Mouse (Mus musculus): Measurements from ENCODE around the gene Dnase1l1. TPM values are rescaled to one million over a fixed set of nuclear protein-coding genes. Genes with fewer than 3 reads are reported as not detected.

Gene Dnase1l1
- 10 to 100 TPM; 22.4 to 29.5 TPM for polyA plus RNA-seq (2017; shearing (Covaris generic))

DNA sequence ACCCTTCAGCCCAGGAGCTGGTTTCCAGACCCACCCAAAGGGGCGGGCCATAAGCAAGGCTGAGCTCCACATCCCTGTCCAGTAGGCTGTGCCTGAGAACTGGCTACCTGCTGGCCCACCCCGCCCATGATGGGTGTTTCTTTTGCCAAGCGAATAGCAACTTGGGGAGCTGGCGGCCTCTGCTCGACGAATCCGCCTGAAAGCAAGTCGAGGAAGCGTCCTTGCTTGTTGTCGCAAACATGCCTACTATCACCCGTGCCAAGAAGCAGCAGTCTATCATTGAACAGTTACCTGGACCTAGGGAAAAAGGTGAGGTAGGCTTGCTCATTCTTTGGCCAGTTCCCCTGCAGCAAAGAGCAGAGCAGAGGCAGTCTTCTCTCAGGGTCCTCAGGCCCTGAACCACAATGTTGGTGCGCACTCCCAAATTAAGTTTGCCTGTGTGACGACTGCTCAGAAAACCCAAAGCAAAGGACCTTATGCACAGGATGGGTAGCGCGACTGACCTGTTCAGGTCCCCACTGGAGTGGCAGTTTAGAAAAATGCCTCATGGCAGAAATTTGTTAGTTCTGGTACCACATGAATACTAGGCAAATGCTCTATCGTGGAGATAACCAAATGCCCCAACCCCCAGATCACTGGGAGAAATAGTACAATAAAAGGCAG is at the start of gene Dnase1l1, which contains the start of gene Taz:
Gene Dnase1l1 (minus strand): TSS at position 606 of the 663 bp plus-strand sequence.
Gene Taz (plus strand): TSS at position 181 of the 663 bp plus-strand sequence.

DNA sequence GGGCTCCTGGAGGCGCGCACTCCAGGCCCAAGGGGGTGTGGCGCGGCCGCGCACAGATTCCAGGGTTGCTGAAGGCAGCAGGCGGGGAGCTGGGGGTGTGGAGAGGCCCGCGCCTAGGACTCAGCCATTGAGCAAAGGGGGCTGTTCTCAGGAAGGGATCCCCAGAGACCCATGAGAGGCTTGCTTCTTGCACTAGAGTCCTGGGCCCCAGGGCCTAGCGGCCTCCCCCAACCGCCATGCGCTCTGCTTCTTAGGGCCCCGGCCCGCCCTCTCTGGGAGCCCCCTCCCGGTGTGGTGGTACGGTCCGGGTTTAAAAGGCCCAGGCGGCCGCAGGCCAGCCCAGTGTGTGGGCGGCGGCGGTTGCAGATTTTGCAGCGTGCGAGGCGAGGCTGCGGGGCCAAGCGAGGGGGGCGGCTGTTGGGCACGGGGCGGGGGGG is 46.6 kb upstream of the Dnase1l1 start, which contains the start of gene Plxna3:
Gene Plxna3 (plus strand): TSS at position 342 of the 437 bp plus-strand sequence.

DNA sequence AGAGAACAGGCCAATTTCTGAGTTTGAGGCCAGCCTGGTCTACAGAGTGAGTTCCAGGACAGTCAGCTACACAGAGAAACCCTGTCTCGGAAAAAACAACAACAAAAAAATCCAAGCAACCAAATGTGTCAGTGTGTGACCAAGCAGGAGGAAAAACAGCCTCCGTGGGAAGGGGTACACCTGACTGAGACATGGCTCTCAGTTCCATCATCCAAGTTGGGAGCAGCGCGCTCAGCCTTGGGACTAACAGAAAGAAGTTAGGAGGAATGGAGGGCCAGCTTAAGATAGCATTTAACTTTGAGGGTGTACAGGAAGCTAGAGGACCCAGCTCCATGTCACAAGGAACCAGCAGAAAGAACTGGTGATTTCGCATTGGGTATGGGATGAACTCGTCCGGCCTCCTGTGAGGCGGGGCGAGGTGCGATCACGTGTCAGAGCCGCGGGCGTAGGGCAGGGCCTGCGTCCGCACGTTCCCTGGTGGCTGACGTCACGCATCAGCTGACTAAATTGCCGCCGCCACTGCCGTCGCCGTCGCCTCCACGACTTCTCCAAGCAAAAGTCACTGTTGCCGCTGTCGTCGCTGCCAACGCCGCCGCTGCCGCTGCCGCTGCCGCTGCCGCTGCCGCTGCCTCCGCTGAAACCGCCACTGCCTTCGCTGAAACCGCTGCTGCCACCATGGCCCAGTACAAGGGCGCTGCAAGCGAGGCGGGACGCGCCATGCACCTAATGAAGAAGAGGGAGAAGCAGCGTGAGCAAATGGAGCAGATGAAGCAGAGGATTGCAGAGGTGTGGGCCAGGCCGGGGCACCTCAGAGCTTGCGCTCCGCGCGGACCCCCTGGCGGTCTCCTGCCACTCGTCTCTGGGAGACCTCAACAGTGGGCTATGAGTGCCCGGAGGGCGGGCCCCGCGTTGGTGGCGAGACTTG is 30.7 kb upstream of the Dnase1l1 start, which contains the start of gene Fam50a:
Gene Fam50a (plus strand): TSS at position 494 of the 925 bp plus-strand sequence.

DNA sequence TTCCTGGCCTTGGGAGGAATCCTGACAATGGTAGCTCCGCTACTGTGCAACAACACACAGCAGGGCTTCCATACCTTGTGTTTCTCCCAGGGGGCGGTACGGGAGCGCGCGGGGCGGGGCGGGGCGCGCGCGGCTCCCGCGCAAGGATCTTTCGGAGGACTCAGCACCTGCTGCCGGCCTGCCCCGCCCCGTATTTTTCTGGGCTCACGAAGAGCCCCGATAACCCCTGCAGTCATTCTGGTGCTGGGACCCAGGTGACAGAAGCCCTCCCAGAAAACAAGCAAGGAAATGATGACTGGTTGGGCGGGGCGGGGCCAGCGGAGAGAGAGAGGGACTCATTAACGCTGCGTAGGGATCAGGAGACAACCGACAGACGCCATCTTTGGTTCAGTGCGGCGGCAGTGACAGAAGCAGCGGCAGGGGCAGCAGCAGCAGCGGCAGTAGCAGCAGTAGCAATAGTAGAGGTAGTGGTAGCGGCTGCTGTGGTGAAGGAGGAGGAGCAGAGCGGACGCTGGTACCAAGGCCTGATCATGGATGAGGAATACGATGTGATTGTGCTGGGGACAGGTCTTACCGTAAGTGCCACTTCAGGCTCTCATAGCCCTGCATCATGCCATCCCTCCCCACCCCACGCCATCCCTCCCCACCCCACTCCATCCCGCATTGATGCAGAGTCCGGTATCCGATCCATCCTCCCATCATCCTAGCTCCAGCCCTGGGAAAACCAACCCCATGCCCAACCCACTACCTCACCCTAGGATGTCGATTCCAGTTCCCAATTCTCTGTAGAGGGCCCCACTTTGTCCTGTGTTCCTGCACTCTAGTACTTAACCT is 22.9 kb upstream of the Dnase1l1 start, which contains the start of gene Gdi1:
Gene Gdi1 (plus strand): TSS at position 132 of the 834 bp plus-strand sequence.

DNA sequence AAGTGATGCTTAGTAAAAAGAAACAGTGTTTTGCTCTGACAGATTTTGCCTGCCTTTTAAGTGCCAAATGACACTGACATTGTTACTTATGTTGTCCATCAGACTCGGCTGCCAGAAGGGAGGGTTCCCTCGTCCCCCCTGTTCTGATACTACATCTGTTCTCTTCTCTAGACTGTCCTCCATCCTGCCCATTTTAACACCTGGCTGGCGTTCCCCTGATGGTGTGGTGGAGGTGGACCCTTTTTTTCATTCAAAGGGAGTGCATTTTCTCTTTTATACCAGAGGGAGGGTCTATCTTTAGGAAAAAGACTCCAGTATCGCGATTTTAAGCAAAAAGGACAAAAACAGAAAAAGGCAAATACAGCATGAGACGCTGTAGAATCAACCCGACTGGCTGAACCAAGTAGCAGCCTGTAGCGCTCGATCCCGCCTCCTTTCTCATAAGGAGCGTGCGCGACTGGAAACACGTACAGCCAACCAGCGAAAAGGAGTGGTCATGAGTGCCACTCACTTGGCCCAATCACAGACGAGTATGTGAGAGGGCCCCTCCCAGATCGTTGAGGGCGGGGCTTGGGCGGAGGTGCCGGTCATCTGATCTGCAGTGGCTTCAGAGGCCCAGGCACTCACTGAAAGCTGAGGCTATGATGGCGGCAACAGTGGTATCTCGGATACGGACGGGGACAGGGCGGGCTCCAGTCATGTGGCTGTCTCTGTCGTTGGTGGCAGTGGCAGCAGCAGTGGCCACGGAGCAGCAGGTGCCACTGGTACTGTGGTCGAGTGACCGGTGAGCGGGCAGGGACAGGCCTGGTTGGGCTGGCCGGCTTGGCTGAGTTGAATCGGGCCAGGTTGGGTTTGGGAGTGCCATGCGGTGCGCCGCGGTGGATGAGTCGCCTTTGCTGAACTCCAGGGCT is 14.7 kb upstream of the Dnase1l1 start, which contains the start of gene Atp6ap1:
Gene Atp6ap1 (plus strand): TSS at position 560 of the 911 bp plus-strand sequence.

DNA sequence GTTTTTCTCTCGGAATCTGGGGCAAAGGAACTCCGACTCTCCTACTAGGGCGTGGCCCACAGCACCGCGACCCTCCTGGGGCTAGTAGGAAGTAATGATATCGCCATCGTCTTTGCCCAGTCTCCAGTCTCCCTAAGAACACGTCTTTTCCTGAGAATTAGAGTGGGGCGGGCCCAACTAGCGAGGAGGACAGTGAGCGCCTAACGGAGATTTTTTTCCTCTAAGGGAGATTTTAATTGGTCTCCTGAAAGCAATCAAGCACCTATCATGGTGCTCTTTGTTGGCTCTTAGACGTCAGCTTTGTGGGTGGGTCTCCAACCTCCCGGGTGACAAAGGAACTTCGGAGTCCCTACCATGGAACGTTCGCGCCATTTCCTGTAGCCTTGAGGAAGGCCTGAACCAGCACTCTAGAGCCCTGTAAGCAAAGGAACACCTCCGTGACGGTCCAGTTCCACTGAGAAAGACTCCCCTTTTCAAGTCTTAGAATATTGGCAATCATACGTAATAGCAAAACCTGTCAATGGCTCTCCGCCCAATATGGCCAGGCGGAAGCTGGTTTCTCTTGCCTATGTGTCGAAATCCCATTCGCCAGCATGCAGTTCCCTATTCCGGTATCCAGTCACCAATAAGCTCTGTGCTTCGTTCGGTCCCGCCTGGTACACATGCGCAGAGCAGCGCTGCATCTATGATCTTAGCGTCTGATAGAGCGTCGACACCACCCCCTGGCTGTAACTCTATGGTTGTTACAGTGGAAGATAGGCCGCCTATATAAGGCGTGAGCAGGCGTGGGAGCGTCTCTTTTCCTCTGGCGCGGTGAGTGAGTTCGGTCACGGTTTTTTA is 11.9 kb downstream of the Dnase1l1 start, which contains the start of gene Rpl10:
Gene Rpl10 (plus strand): TSS at position 751 of the 840 bp plus-strand sequence.

DNA sequence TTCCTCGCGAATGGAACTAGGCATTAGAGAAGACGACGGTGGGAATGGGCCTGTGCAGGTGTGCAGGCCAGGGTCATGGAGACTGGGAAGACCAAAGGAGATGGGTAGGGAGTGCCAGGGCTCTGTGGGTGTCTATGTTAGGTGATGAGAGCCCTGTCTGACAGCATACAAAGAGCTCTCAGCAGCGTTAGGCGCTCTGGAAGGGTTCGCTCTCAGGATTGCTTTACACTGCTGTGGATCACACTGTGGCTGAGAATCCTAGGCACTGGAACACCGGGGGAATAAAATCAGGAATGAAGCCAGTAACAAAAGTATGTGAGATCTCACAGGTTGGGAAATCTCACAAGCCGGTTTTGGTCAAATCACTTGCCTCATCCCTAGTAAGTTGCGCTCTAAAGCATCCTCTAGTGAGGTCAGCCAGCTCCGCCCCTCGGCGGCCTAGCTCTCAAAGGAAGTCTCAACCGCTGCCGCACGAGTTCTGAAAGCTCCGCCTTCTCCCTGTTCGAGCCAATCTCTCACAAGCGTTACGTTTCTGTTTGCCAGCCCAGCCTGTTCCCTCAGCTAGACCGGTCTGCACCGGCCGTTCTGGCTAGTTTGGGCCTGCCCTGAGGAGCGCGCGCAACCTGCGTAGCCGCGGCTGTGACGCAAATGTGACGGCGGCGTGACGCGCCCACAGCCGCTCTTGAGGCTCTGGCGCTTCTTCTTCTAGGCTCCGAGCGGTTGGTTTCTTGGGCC is 27.8 kb downstream of the Dnase1l1 start, which contains the start of gene Emd:
Gene Emd (plus strand): TSS at position 535 of the 735 bp plus-strand sequence.

DNA sequence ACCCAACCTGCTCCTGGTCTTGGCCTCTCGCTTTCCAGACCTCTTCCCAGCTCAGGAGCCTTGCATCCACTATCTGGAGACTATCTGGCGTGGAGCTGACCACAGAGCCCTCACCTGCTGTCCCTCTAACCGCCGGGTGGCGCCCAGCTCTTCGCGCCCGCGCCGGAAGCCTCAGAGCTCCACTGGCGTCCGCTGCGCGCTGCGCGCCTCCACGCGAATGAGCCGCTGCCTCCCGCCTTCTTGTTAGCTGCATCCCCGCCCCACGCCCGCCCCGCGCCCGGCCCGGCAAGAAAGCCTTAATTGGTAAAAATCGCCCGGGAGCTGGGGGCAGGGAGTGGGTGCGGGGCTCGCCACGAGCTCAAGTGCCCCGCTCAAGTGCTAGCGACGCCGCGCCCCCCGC is 32.5 kb downstream of the Dnase1l1 start, which contains the start of gene Flna:
Gene Flna (minus strand): TSS at position 206 of the 400 bp plus-strand sequence.

Other genes starting within 250 kb of the Dnase1l1 start
- gene Opn1mw, start 154.9 kb downstream of the Dnase1l1 start, polyA plus RNA-seq (2017; shearing (Covaris generic)), result not detected
- gene Mecp2, start 147.0 kb downstream of the Dnase1l1 start, polyA plus RNA-seq (2017; shearing (Covaris generic)), result 10 to 100 TPM; 46.8 to 53.9 TPM
- not detected for gene Tex28, start 114.5 kb downstream of the Dnase1l1 start, polyA plus RNA-seq (2017; shearing (Covaris generic))
- gene Tktl1, start 105.1 kb downstream of the Dnase1l1 start, polyA plus RNA-seq (2017; shearing (Covaris generic)), result 1 to 10 TPM; 2.0 to 3.8 TPM
- 100 to 1,000 TPM; 247 to 358 TPM for gene Flna, start 32.5 kb downstream of the Dnase1l1 start, polyA plus RNA-seq (2017; shearing (Covaris generic))
- gene Emd, start 27.6 kb downstream of the Dnase1l1 start, polyA plus RNA-seq (2017; shearing (Covaris generic)), result 10 to 100 TPM; 48.9 to 66.6 TPM
- 10 to 100 TPM; 44.3 to 79.3 TPM for gene Rpl10, start 11.5 kb downstream of the Dnase1l1 start, polyA plus RNA-seq (2017; shearing (Covaris generic))
- 100 to 1,000 TPM; 140 to 181 TPM for gene Taz, start 425 bp downstream of the Dnase1l1 start, polyA plus RNA-seq (2017; shearing (Covaris generic))
- gene Atp6ap1, start 14.8 kb upstream of the Dnase1l1 start, polyA plus RNA-seq (2017; shearing (Covaris generic)), result 100 to 1,000 TPM; 155 to 162 TPM
- gene Gdi1, start 22.7 kb upstream of the Dnase1l1 start, polyA plus RNA-seq (2017; shearing (Covaris generic)), result 100 to 1,000 TPM; 260 to 309 TPM
- 10 to 100 TPM; 78.9 to 83.6 TPM for gene Fam50a, start 30.7 kb upstream of the Dnase1l1 start, polyA plus RNA-seq (2017; shearing (Covaris generic))
- gene Plxna3, start 46.7 kb upstream of the Dnase1l1 start, polyA plus RNA-seq (2017; shearing (Covaris generic)), result 1 to 10 TPM; 2.4 to 6.9 TPM
- gene Lage3, start 71.3 kb upstream of the Dnase1l1 start, polyA plus RNA-seq (2017; shearing (Covaris generic)), result 10 to 100 TPM; 34.3 to 51.6 TPM
- 10 to 100 TPM; 52.3 to 66.9 TPM for gene Ubl4a, start 90.9 kb upstream of the Dnase1l1 start, polyA plus RNA-seq (2017; shearing (Covaris generic))
- 10 to 100 TPM; 40.0 to 40.5 TPM for gene Slc10a3, start 91.0 kb upstream of the Dnase1l1 start, polyA plus RNA-seq (2017; shearing (Covaris generic))
- gene Fam3a, start 110.9 kb upstream of the Dnase1l1 start, polyA plus RNA-seq (2017; shearing (Covaris generic)), result 10 to 100 TPM; 34.3 to 41.1 TPM
- gene Ikbkg, start 111.0 kb upstream of the Dnase1l1 start, polyA plus RNA-seq (2017; shearing (Covaris generic)), result 10 to 100 TPM; 35.8 to 36.6 TPM
- 10 to 100 TPM; 47.5 to 51.1 TPM for gene G6pdx, start 146.9 kb upstream of the Dnase1l1 start, polyA plus RNA-seq (2017; shearing (Covaris generic))
- gene Gm6880, start 199.1 kb upstream of the Dnase1l1 start, polyA plus RNA-seq (2017; shearing (Covaris generic)), result not detected

Data from inflammation-experienced regulatory T-cells (primary cell).